Mouse (Mus musculus) MEL (cell line): ENCODE data around the gene Fgf8. TPM values are rescaled to one million over a fixed set of nuclear protein-coding genes. Genes with fewer than 3 reads are reported as not detected.

Experiments used
- DNase-seq: peaks from one replicate; pipeline ENCODE4 v3.0.0; 2011; ENCODE audit warnings: low read depth, low spot score
- H3K27ac ChIP-seq: 2 replicates; pipeline ENCODE4 v1.5.1; 2012; ENCODE audit warnings: low read depth, mild to moderate bottlenecking, control low read depth, low read length, moderate library complexity; ENCODE audit not compliant: control insufficient read depth
- H3K27me3 ChIP-seq, 2 experiments: fragments of 150-350 bp in 1 of 2; sonication (generic) in 1 of 2; 2 replicates each; pipeline ENCODE4 v1.6.1; 2012; ENCODE audit warnings: low read length in 2 of 2, mild to moderate bottlenecking in 2 of 2, improper control_type of control experiment in 1 of 2, moderate library complexity in 1 of 2; ENCODE audit not compliant: insufficient read depth in 2 of 2, control insufficient read depth in 1 of 2
- H3K36me3 ChIP-seq, 2 experiments: 2 replicates each; pipeline ENCODE4 v1.6.1; 2012 to 2014; ENCODE audit warnings: low read length in 2 of 2, improper control_type of control experiment in 1 of 2, inconsistent platforms in 1 of 2, mild to moderate bottlenecking in 1 of 2; ENCODE audit not compliant: insufficient read depth in 2 of 2, control insufficient read depth in 1 of 2
- H3K4me1 ChIP-seq, 2 experiments: fragments of 150-350 bp in 1 of 2; sonication (generic) in 1 of 2; 2 replicates each; pipeline ENCODE4 v1.6.1; 2012; ENCODE audit warnings: low read length in 2 of 2, improper control_type of control experiment in 1 of 2, mild to moderate bottlenecking in 1 of 2; ENCODE audit not compliant: insufficient read depth in 2 of 2, control insufficient read depth in 1 of 2
- H3K4me3 ChIP-seq, 2 experiments: fragments of 150-350 bp in 1 of 2; sonication (generic) in 1 of 2; 2 replicates each; pipeline ENCODE4 v1.5.1; 2012; ENCODE audit warnings: low read depth in 2 of 2, low read length in 2 of 2, mild to moderate bottlenecking in 2 of 2, moderate library complexity in 2 of 2, control low read depth in 1 of 2, improper control_type of control experiment in 1 of 2; ENCODE audit not compliant: control insufficient read depth in 1 of 2, insufficient read depth in 1 of 2
- H3K79me2 ChIP-seq: 2 replicates; pipeline ENCODE4 v1.6.1; 2012; ENCODE audit warnings: mild to moderate bottlenecking, low read length, moderate library complexity; ENCODE audit not compliant: control insufficient read depth, poor library complexity, insufficient read depth
- H3K9ac ChIP-seq: 2 replicates; pipeline ENCODE4 v1.6.1; 2012; ENCODE audit warnings: low read depth, mild to moderate bottlenecking, control low read depth, low read length, moderate library complexity; ENCODE audit not compliant: control insufficient read depth, poor library complexity, severe bottlenecking
- H3K9me3 ChIP-seq: fragments of 150-350 bp; sonication (generic); replicated peaks from 2 replicates; pipeline ENCODE4 v1.6.1; 2012; ENCODE audit warnings: mild to moderate bottlenecking, low read length, improper control_type of control experiment, moderate library complexity; ENCODE audit not compliant: insufficient read depth
- BHLHE40 ChIP-seq: IDR thresholded peaks from 2 replicates; pipeline ENCODE4 v1.6.1; 2012; ENCODE audit warnings: low read depth, mild to moderate bottlenecking, inconsistent platforms, low read length, improper control_type of control experiment, borderline replicate concordance
- CHD1 ChIP-seq: IDR thresholded peaks from 2 replicates; pipeline ENCODE4 v1.6.1; 2012; ENCODE audit warnings: low read depth, mild to moderate bottlenecking, inconsistent platforms, low read length, improper control_type of control experiment
- CHD2 ChIP-seq: IDR thresholded peaks from 2 replicates; pipeline ENCODE4 v1.6.1; 2011; ENCODE audit warnings: low read length, improper control_type of control experiment
- CTCF ChIP-seq, 3 experiments: IDR thresholded peaks in 2 of 3; conservative IDR thresholded peaks in 1 of 3; 2 replicates each; pipeline ENCODE4 v1.5.1; 2011 to 2012; ENCODE audit warnings: low read length in 3 of 3, low read depth in 2 of 3, mild to moderate bottlenecking in 2 of 3, improper control_type of control experiment in 1 of 3, inconsistent platforms in 1 of 3, mixed read lengths in 1 of 3, moderate library complexity in 1 of 3; ENCODE audit not compliant: control insufficient read depth in 1 of 3, insufficient read depth in 1 of 3, poor library complexity in 1 of 3, severe bottlenecking in 1 of 3
- E2F4 ChIP-seq: IDR thresholded peaks from 2 replicates; pipeline ENCODE4 v1.6.1; 2011; ENCODE audit warnings: low read depth, low read length, improper control_type of control experiment, borderline replicate concordance
- ELF1 ChIP-seq: IDR thresholded peaks from 2 replicates; pipeline ENCODE4 v1.6.1; 2014; ENCODE audit warnings: low read depth, mild to moderate bottlenecking, inconsistent platforms, low read length, improper control_type of control experiment, moderate library complexity
- EP300 ChIP-seq, 2 experiments: IDR thresholded peaks; 2 replicates each; pipeline ENCODE4 v1.6.1; 2011; ENCODE audit warnings: improper control_type of control experiment in 2 of 2, low read length in 2 of 2, low read depth in 1 of 2, mild to moderate bottlenecking in 1 of 2
- ETS1 ChIP-seq: IDR thresholded peaks from 2 replicates; pipeline ENCODE4 v1.6.1; 2012; ENCODE audit warnings: low read depth, mild to moderate bottlenecking, inconsistent platforms, low read length, improper control_type of control experiment, moderate library complexity
- GABPA ChIP-seq: IDR thresholded peaks from 2 replicates; pipeline ENCODE4 v1.6.1; 2012; ENCODE audit warnings: low read depth, mild to moderate bottlenecking, inconsistent platforms, low read length, improper control_type of control experiment, moderate library complexity
- JUND ChIP-seq: IDR thresholded peaks from 2 replicates; pipeline ENCODE4 v1.6.1; 2011; ENCODE audit warnings: low read depth, mild to moderate bottlenecking, improper control_type of control experiment, low read length
- KAT2A ChIP-seq: conservative IDR thresholded peaks from 2 replicates; pipeline ENCODE4 v1.6.1; 2012; ENCODE audit warnings: low read depth, low read length, improper control_type of control experiment, inconsistent platforms
- MAFK ChIP-seq: IDR thresholded peaks from 2 replicates; pipeline ENCODE4 v1.6.1; 2011; ENCODE audit warnings: low read depth, mild to moderate bottlenecking, low read length, improper control_type of control experiment, borderline replicate concordance
- MAX ChIP-seq: IDR thresholded peaks from 2 replicates; pipeline ENCODE4 v1.6.1; 2011; ENCODE audit warnings: low read length, improper control_type of control experiment
- MAZ ChIP-seq: IDR thresholded peaks from 2 replicates; pipeline ENCODE4 v1.6.1; 2012; ENCODE audit warnings: low read depth, mild to moderate bottlenecking, inconsistent platforms, low read length, improper control_type of control experiment
- MXI1 ChIP-seq: IDR thresholded peaks from 2 replicates; pipeline ENCODE4 v1.6.1; 2011; ENCODE audit warnings: mild to moderate bottlenecking, low read depth, low read length, improper control_type of control experiment
- MYB ChIP-seq: IDR thresholded peaks from 2 replicates; pipeline ENCODE4 v1.6.1; 2011; ENCODE audit warnings: mild to moderate bottlenecking, low read depth, low read length, improper control_type of control experiment
- MYC ChIP-seq: IDR thresholded peaks from 2 replicates; pipeline ENCODE4 v1.6.1; 2011; ENCODE audit warnings: low read depth, mild to moderate bottlenecking, low read length, improper control_type of control experiment, moderate library complexity
- POLR2A ChIP-seq, 2 experiments: IDR thresholded peaks; 2 replicates each; pipeline ENCODE4 v1.6.1; 2011 to 2012; ENCODE audit warnings: low read length in 2 of 2, mild to moderate bottlenecking in 2 of 2, control low read depth in 1 of 2, improper control_type of control experiment in 1 of 2, low read depth in 1 of 2, moderate library complexity in 1 of 2; ENCODE audit not compliant: control insufficient read depth in 1 of 2, insufficient read depth in 1 of 2, poor library complexity in 1 of 2
- POLR2AphosphoS2 ChIP-seq: IDR thresholded peaks from 2 replicates; pipeline ENCODE4 v1.6.1; 2011; ENCODE audit warnings: low read length, improper control_type of control experiment
- POLR2AphosphoS5 ChIP-seq: IDR thresholded peaks from 2 replicates; pipeline ENCODE4 v1.6.1; 2012; ENCODE audit warnings: low read depth, borderline replicate concordance, mild to moderate bottlenecking, inconsistent platforms, low read length, moderate library complexity, mixed read lengths
- RAD21 ChIP-seq: IDR thresholded peaks from 2 replicates; pipeline ENCODE4 v1.6.1; 2011; ENCODE audit warnings: mild to moderate bottlenecking, low read depth, low read length, improper control_type of control experiment
- SIN3A ChIP-seq: IDR thresholded peaks from 2 replicates; pipeline ENCODE4 v1.6.1; 2012; ENCODE audit warnings: low read length, improper control_type of control experiment, inconsistent platforms
- SMC3 ChIP-seq: IDR thresholded peaks from 2 replicates; pipeline ENCODE4 v1.6.1; 2011; ENCODE audit warnings: low read depth, low read length, improper control_type of control experiment
- TCF12 ChIP-seq: IDR thresholded peaks from 2 replicates; pipeline ENCODE4 v1.6.1; 2014; ENCODE audit warnings: low read depth, mild to moderate bottlenecking, inconsistent platforms, low read length, improper control_type of control experiment, moderate library complexity
- USF2 ChIP-seq, 2 experiments: IDR thresholded peaks; 2 replicates each; pipeline ENCODE4 v1.6.1; 2011 to 2012; ENCODE audit warnings: improper control_type of control experiment in 2 of 2, low read length in 2 of 2, borderline replicate concordance in 1 of 2, inconsistent platforms in 1 of 2, low read depth in 1 of 2, mild to moderate bottlenecking in 1 of 2; ENCODE audit not compliant: insufficient read depth in 1 of 2
- ZC3H11A ChIP-seq: IDR thresholded peaks from 2 replicates; pipeline ENCODE4 v1.6.1; 2012; ENCODE audit warnings: low read depth, mild to moderate bottlenecking, inconsistent platforms, low read length, improper control_type of control experiment
- ZKSCAN1 ChIP-seq: IDR thresholded peaks from 2 replicates; pipeline ENCODE4 v1.6.1; 2012; ENCODE audit warnings: low read depth, mild to moderate bottlenecking, inconsistent platforms, low read length, improper control_type of control experiment, moderate library complexity
- ZMIZ1 ChIP-seq: IDR thresholded peaks from 2 replicates; pipeline ENCODE4 v1.6.1; 2012; ENCODE audit warnings: low read depth, mild to moderate bottlenecking, inconsistent platforms, low read length, improper control_type of control experiment, moderate library complexity
- polyA plus RNA-seq, 2 experiments: library from polyadenylated mRNA; stranded (reverse) in 1 of 2; unstranded in 1 of 2; fragments of >175 nt in 1 of 2; fragments of >200 nt in 1 of 2; gene quantifications; 2 replicates each; pipeline versions ENCODE4 v1.2.1 to v1.2.4; 2012; ENCODE audit warnings: low replicate concordance in 2 of 2, low read depth in 1 of 2; ENCODE audit not compliant: insufficient read length in 2 of 2, insufficient read depth in 1 of 2, missing spikeins in 1 of 2
- total RNA-seq: library from RNA; depleted of rRNA; stranded (reverse); fragments of 300-350 nt; gene quantifications from 2 replicates; pipeline ENCODE4 v1.2.3, GENCODE M21; 2012

Gene Fgf8
- total and polyA plus RNA-seq, 3 experiments, result not detected

DNA sequence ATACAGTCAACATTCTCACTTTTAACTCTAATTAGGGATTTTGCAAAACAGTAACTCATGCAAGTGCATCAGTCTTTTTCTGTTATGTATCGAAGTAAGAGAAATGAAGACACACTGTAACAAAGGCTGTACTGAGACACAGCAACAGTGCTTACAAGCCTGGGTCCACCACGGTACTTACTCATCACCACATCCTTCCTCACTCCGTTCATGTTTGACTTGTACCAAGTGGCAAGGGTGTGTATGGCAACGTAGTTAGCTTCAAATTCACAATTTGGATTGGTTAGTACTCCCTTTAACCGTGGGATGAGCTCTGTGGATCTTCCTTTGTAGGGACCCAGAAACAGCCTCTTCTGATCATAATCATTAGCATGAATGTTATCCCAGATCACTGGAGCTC lies 28.8 kb upstream of the Fgf8 start:
- H3K36me3 ChIP-seq, result peaks cover 0 to 73% of the 10 kb centered on the region in 2 experiments; a peak in 2 of 4 replicates
- no peaks in the 10 kb centered on the region for H3K4me1 ChIP-seq
- no peaks in the 10 kb centered on the region for H3K27me3 ChIP-seq
- H3K27ac ChIP-seq, result no peak overlapping the region
- TF ChIP-seq POLR2AphosphoS2 (no peak), EP300 (IDR thresholded peaks at IDR 0.05; ENCODE audit: low read depth in 1 of 2, low read length in 2 of 2) (no peak), USF2 (IDR thresholded peaks at IDR 0.05; ENCODE audit: borderline replicate concordance in 1 of 2, insufficient read depth in 1 of 2, low read depth in 1 of 2, low read length in 2 of 2) (no peak), ZKSCAN1 (no peak), E2F4 (no peak), MYB (no peak), POLR2A (IDR thresholded peaks at IDR 0.05; ENCODE audit: control insufficient read depth in 1 of 2, insufficient read depth in 1 of 2, low read depth in 1 of 2, low read length in 2 of 2, poor library complexity in 1 of 2) (no peak), TCF12 (no peak), MXI1 (no peak), RAD21 (no peak), CHD2 (no peak), GABPA (no peak), MYC (no peak), CHD1 (no peak), ZMIZ1 (no peak), ETS1 (no peak)
- no peaks in the 10 kb centered on the region for H3K9me3 ChIP-seq
- no peak overlapping the region for H3K4me3 ChIP-seq
- no peak for DNase-seq
- no peaks in the 10 kb centered on the region for H3K79me2 ChIP-seq
- H3K9ac ChIP-seq, result no peak overlapping the region

DNA sequence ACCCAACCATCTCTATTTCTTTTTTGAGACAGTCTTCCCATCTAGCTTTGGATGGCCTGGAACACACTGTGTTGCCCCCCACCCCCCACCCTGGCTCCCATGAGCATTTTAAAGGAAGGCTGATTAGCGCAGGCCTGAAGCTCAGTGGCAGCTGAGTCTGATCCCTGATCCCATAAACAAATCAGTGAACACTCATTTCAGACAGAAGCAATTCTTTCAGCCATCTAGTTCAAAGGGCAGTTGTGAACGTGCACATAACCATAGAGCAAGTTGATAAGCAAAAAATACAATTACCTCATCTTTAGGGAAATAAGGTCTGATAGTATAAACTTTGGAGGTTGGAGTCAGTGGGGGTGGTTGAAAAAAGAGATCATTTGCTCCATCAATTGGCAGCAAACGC lies 18.1 kb upstream of the Fgf8 start:
- TF ChIP-seq ELF1 (no peak), MAZ (no peak), SMC3 (no peak), ZC3H11A (no peak), CHD2 (no peak), CHD1 (no peak), ZMIZ1 (no peak), KAT2A (no peak), TCF12 (no peak), JUND (no peak), MAFK (no peak), MAX (no peak), SIN3A (no peak), BHLHE40 (no peak), CTCF (IDR thresholded peaks at IDR 0.05 in 2 of 3, conservative IDR thresholded peaks at IDR 0.05 in 1 of 3; ENCODE audit: control insufficient read depth in 1 of 3, insufficient read depth in 1 of 3, low read depth in 2 of 3, low read length in 3 of 3, poor library complexity in 1 of 3, severe bottlenecking in 1 of 3) (no peak), POLR2AphosphoS5 (no peak)
- Histone ChIP-seq H3K27ac (no peak overlapping the region), H3K79me2 (no peaks in the 10 kb centered on the region), H3K9ac (no peak overlapping the region), H3K27me3 (no peaks in the 10 kb centered on the region), H3K9me3 (no peaks in the 10 kb centered on the region), H3K36me3 (peaks cover 17 to 61% of the 10 kb centered on the region in 2 experiments), H3K4me3 (no peak overlapping the region), H3K4me1 (peaks cover 4 to 7% of the 10 kb centered on the region in 2 experiments; a peak in 3 of 4 replicates)
- DNase-seq, result no peak
